Mouse (Mus musculus): ENCODE measurements at regions not wholly inside any gene's neighbourhood (a gene's known extent, or its start where the extent isn't known, plus 50 kb on each side); places are given as distances from the start of the nearest gene placed in this dataset.
A peak's percentile ranks its signal among the peaks of the same experiment; 100 is the strongest.

- no peak for DNase-seq (ENCODE audit: low spot score)
Observed at GRCm38 (mm10) chr15:63671081-63671480, 173.9 kb downstream of the Gsdmc2 start.

GRCm38 (mm10) chr15:63670561-63670960, 174.4 kb downstream of the Gsdmc2 start:
- DNase-seq (ENCODE audit: low spot score): no peak

DNA sequence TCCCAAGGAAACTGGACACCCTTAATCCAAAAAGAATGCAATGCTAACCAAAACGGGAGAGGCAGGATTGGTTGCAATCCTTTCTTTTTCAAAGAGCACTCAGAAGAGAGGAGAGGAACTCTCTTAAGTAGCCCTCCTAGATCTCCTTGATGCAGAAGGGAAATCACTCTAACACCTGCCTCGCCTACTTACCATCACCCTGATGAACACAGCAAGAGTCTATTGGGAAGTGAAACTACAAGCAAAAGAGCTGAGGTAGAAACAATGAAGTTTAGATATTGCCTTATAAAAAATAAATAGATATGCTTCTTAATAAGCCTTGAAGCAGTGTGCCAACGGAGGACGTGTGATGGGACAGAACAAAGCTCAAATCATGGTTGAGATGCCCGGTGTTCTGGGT, 177.4 kb downstream of the Gsdmc2 start:
- DNase-seq (ENCODE audit: low spot score): no peak

GRCm38 (mm10) chr15:63665517-63665916, 179.5 kb downstream of the Gsdmc2 start:
- DNase-seq (ENCODE audit: low spot score): no peak

GRCm38 (mm10) chr15:63664877-63665276, 180.1 kb downstream of the Gsdmc2 start:
- no peak for DNase-seq (ENCODE audit: low spot score)

DNA sequence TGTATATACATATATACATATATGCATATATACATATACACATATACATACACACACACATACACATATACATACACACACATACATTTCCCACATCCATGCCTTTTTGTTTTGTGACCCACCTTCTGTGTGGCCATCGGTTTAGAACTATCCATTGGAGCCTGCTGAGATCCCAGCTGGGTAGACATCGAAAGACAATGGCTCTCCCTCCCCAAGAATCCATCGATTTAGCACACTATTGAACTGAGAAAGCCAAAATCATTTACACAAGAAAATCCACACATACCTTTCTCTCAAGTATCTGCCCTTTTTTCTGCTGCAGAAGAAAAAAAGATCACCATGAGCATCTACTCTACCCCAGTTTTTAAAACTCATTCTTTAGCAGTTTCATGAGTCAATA, 182.8 kb downstream of the Gsdmc2 start:
- DNase-seq (ENCODE audit: low spot score): no peak

- DNase-seq (ENCODE audit: low spot score): peak; percentile 32
Observed at GRCm38 (mm10) chr15:63658031-63658521, 186.9 kb downstream of the Gsdmc2 start.

DNA sequence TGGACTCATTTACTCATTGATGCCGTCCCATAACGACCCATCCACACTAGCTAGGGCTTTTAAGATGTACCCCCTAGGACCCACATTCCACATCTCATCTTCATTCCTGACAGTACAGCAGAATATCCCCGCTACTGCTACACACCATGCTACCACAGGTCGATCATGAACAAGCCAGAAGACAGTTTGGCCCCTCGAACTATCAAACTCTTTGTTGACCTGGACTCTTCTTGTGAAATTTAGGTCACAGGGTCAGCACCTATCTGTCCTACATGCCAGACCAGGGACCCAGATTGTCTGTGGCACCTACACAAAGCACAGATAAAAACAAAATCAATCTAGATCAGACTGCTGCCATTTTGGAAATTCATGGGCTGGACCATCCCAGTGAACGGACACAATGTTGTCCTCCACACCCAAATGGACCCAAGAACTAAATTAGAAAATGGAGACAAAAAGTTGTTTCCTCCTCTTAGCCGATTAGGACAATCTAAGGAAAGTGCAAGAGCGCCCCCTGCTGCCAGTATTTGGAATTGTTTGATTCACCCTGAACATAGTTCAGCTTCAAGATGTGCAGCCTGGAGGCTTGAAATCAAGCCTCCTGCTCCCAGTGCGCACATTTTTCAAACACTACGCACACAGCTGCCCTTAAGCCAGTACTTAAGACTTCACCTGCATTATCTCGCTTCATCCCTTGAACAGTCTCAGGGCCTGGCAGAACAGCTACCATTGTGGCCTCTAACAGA, 192.6 kb downstream of the Gsdmc2 start:
- peak; percentile 84 for DNase-seq (ENCODE audit: low spot score)

GRCm38 (mm10) chr15:63651120-63651519, 193.9 kb downstream of the Gsdmc2 start:
- DNase-seq (ENCODE audit: low spot score): no peak

GRCm38 (mm10) chr15:63648142-63648989, 196.6 kb downstream of the Gsdmc2 start:
- peak; percentile 34 for DNase-seq (ENCODE audit: low spot score)

- no peak for DNase-seq (ENCODE audit: low spot score)
Observed at GRCm38 (mm10) chr15:63624814-63625213, 220.2 kb downstream of the Gsdmc2 start.

DNA sequence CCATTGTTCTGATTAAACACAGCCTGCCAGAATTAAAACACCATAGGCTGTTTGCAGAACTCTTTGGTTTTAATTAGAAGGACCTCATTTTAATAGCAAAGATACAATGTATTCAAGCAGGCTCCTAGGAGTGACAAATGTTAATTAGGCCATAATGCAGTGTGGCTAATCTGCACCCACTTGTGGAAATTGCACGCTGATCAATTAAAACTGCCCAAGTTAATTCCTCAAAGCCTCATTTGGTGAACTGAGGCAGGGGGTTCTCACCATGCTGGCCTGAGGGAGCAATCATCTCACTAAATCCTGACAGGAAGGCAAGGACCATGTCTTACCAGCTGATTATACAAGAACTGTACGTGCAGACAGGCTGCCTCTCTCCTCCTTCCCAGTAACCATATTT, 220.7 kb downstream of the Gsdmc2 start:
- no peak for DNase-seq (ENCODE audit: low spot score)

GRCm38 (mm10) chr15:63616506-63617208, 228.3 kb downstream of the Gsdmc2 start:
- DNase-seq (ENCODE audit: low spot score): peak; percentile 47

DNA sequence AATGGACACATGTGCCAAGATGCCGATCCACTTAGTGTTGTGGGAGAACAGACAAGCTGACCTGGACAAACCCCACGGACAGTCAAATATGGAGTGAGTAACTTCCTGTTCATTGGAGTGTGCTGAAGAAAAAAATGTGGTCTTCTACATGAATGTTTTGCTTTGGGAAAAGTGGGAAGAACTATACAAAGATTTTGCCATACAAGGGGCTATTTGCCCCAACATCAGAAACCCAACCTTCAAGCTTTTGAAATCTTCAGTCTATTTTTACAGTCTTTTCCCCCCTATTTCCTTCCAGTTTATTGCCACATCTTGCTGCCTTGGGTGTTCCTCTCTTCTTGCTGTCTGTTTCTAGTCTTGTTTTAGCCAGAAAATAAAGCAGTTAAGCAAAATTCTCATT, 230.8 kb downstream of the Gsdmc2 start:
- no peak for DNase-seq (ENCODE audit: low spot score)

DNA sequence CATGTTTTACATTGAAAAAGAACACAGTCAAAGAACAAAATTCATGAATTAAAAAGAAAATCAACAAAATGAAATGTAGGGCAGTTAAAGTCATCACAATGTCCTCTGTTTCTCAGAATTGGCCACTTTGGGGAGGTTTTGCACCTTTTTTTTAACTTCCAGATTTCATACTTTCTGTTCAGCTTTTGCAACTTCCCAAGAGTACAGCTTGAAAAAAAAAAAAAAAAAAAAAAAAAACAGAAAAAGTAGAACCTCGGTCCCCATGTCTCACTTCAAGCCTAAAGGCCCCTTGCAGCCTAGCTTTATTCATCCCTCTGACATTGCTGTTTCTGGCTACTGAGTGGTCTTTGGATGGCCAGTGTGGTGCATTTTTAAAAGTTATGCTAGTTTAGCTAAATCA, 231.9 kb downstream of the Gsdmc2 start:
- no peak for DNase-seq (ENCODE audit: low spot score)

DNA sequence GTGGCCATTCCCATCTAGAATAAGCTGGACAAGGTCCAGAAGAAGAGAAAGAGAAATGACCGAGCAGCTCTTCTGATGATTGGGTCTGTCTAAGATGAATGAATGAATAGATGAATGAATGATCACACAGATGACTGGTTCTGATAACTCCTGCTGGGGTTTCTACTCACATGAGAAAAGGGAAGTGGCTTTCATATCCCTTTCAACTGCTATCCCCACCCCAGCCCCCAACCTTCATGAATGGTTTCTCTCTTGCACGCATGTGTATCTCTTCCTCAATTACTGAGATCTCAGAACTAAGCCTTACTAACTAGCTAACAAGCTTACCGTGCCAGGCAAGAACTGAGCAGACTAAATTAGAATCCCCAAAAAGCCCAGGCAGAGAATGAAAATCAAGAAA, 233.8 kb downstream of the Gsdmc2 start:
- DNase-seq (ENCODE audit: low spot score): peak; percentile 65

DNA sequence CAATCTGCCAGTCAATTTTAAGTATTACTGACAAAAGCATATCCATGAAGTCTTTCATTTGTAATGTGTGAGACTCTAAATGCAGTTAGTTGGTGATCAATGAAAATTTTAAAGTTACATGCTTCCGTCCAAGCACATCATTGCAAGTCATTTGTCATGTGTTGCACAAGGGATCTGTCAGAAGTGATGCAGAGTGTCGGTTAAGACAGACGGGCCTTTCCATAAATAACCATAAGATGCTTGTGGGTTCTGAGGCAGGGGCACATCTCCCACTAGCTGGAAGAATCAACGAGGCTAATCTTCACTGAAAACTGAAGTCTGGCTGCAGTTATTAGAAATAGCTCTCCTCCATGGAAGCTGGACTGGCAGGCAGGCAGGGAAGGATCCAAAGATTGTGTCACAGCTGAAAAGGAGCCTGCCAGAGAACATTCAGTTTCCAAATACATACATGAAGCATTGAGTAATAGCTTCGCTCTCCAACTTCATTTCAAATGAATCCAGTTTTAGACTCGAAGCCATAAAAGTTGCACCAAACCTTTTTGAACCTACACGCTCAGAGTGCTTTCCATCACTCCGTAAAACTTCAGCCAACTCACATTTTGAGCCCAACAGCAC, 241.8 kb downstream of the Gsdmc2 start:
- no peak for DNase-seq (ENCODE audit: low spot score)

GRCm38 (mm10) chr15:63601543-63601942, 243.4 kb downstream of the Gsdmc2 start:
- peak; percentile 77 for DNase-seq (ENCODE audit: low spot score)

GRCm38 (mm10) chr15:63592758-63593463, 252.1 kb downstream of the Gsdmc2 start:
- DNase-seq (ENCODE audit: low spot score): no peak

GRCm38 (mm10) chr15:63559293-63559692, 285.7 kb downstream of the Gsdmc2 start:
- DNase-seq (ENCODE audit: low spot score): peak; percentile 44

DNA sequence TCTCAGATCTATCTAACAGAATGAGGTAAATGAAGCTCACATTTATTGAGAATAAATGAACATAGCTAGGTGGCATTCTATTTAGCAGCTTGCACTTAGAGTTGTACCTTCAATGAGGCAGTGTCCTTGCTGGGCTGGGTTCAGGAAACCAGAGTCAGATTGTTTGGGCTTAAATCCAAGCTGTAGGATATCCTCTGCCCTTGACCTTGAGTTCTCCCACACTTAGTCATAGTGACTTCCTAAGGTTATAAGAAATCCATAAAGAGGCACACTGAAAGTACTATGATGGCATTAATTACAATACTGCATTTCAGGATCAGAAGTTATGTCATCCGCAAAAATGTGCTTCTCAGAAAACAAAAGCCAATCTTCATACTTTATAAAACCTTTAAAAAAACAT, 286.3 kb downstream of the Gsdmc2 start:
- no peak for DNase-seq (ENCODE audit: low spot score)

Measured in thymus, postnatal 0 days (tissue).